Mouse (Mus musculus) small intestine, adult 2 months (tissue): ENCODE results near the gene Gm43720.

ENCODE experiments used
- CTCF ChIP-seq: fragments of 200-500 bp; IDR thresholded peaks from 2 replicates; pipeline ENCODE4 v1.5.1; 2012; ENCODE audit warnings: low read depth, mild to moderate bottlenecking, control low read depth, inconsistent platforms, low read length, moderate library complexity, mixed read lengths; ENCODE audit not compliant: insufficient replicate concordance, insufficient read length; ENCODE audit errors: extremely low read depth
- POLR2A ChIP-seq: fragments of 200-500 bp; IDR thresholded peaks from 2 replicates; pipeline ENCODE4 v1.6.1; 2012; ENCODE audit warnings: low read depth, mild to moderate bottlenecking, control low read depth, inconsistent platforms, low read length, moderate library complexity

DNA sequence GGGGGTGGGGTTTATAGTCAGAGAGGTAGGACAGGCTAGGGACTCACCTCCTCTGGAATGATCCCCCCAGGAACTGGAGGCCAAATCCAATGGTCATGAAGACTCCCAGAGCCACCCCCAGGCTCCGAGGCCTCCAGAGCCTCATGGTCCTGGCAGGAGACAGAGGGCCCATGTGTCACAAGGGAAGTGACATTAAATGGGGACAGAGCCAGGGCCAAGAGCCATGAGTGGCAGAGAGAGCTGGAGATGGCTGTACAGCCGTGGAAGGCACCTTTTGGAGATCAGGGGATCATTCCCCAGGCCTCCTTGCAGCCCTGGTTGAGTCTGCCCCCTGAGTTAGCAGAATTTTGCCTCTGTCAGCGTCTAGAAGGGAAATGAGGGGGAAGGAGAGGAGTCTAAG is 8.5 kb downstream of the Gm43720 start:
- TF ChIP-seq CTCF (no peak), POLR2A (no peak)
